Mouse (Mus musculus) liver, embryonic 15.5 days (tissue): Measurements from ENCODE around the gene Ttc28. TPM values are rescaled to one million over a fixed set of nuclear protein-coding genes. Genes with fewer than 3 reads are reported as not detected.

Experiments used
- ATAC-seq: fragments of 200-750 bp; cut with Nextera tagmentation; 2 replicates; pipeline ENCODE4 v1.8.0; 2017; ENCODE audit warnings: moderate number of reproducible peaks, mild to moderate bottlenecking, moderate library complexity; ENCODE audit not compliant: insufficient read depth
- H3K27ac ChIP-seq: fragments of 300-500 bp; sonication (generic); replicated peaks from 2 replicates; pipeline ENCODE4 v1.5.1; 2015; ENCODE audit warnings: mild to moderate bottlenecking, inconsistent platforms
- H3K27me3 ChIP-seq: fragments of 300-500 bp; sonication (generic); 2 replicates; pipeline ENCODE4 v1.6.1; 2015; ENCODE audit warnings: mild to moderate bottlenecking, inconsistent platforms
- H3K36me3 ChIP-seq: fragments of 300-500 bp; sonication (generic); replicated peaks from 2 replicates; pipeline ENCODE4 v1.6.1; 2015; ENCODE audit warnings: moderate library complexity, mild to moderate bottlenecking, inconsistent platforms
- H3K4me1 ChIP-seq: fragments of 300-500 bp; sonication (generic); replicated peaks from 2 replicates; pipeline ENCODE4 v1.6.1; 2015; ENCODE audit warnings: inconsistent platforms
- H3K4me2 ChIP-seq: fragments of 300-500 bp; sonication (generic); 2 replicates; pipeline ENCODE4 v1.6.1; 2015; ENCODE audit warnings: moderate library complexity, mild to moderate bottlenecking, inconsistent platforms
- H3K4me3 ChIP-seq: fragments of 300-500 bp; sonication (generic); replicated peaks from 2 replicates; pipeline ENCODE4 v1.5.1; 2015; ENCODE audit warnings: mild to moderate bottlenecking, inconsistent platforms
- H3K9ac ChIP-seq: fragments of 300-500 bp; sonication (generic); 2 replicates; pipeline ENCODE4 v1.6.1; 2015; ENCODE audit warnings: moderate library complexity, mild to moderate bottlenecking, inconsistent platforms
- H3K9me3 ChIP-seq: fragments of 300-500 bp; sonication (generic); replicated peaks from 2 replicates; pipeline ENCODE4 v1.6.1; 2016; ENCODE audit warnings: inconsistent platforms
- WGBS: fragments of 180-500 bp; shearing (Covaris S2); methylation state at CpG from one replicate; pipeline ENCODE4 v1.1.7; 2015; ENCODE audit warnings: mixed read lengths; ENCODE audit not compliant: insufficient replicate concordance; 5-methylcytosine and 5-hydroxymethylcytosine counted together
- polyA plus RNA-seq: library from polyadenylated mRNA; unstranded; fragments of >200 nt; fragmentation: Nextera tagmentation; extraction: Ambion mirVana; gene quantifications from 2 replicates; pipeline ENCODE4 v1.2.1, GENCODE M21; 2015

Gene Ttc28
- polyA plus RNA-seq, 1 experiment from 2014 or later = 1.5 TPM

DNA sequence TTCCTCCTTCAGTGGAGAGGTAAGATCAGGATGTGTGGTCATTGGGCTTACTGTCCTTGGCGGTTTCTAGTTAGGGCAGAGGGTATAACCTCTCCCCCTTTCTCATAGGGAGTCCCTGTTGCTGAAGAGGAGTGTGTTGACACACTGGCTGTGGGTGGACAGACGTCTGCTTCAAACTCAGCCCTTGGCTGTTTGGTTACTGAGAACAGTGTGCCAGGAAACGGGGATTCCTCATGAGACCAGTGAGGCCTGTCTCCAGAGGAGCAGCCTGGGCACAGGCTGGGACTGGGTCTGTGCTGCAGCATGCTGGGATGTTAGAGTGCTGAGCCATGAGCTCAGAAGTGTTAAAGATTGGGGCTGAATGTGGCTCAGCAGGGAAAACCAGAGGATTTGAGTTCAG lies 350.1 kb downstream of the Ttc28 start:
- whole genome bisulfite sequencing = 38% methylated on average over 3 of the region's 3 CpGs
- Histone ChIP-seq H3K36me3 (no peaks in the 10 kb centered on the region), H3K4me2 (no peak overlapping the region), H3K9me3 (no peaks in the 10 kb centered on the region), H3K27me3 (no peaks in the 10 kb centered on the region), H3K4me1 (no peaks in the 10 kb centered on the region; the same call in 1 of the 2 replicates), H3K9ac (no peak overlapping the region), H3K4me3 (no peak overlapping the region), H3K27ac (no peak overlapping the region)
- ATAC-seq = no peak

DNA sequence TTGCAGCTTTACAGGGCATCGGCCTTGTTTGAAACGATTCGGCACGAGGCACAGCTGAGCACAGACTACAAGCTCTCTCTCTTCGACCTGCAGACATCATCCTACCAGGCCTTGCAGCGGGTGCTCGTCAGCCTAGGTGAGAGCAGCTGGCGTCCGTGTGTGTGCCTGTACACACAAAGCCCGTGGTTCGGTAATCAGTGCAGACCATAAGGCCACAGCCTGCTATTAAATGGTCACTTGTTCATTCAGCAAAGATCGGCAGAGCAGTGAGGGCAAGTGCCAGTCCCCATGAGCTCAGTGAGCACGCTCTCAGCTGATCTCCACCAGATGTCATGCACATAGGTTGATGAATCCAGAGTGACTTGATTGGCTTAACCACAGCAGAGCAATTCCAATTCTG lies 351.4 kb downstream of the Ttc28 start:
- Histone ChIP-seq H3K36me3 (no peaks in the 10 kb centered on the region), H3K4me2 (no peak overlapping the region), H3K27ac (no peak overlapping the region), H3K4me3 (no peak overlapping the region), H3K27me3 (no peaks in the 10 kb centered on the region), H3K4me1 (no peaks in the 10 kb centered on the region; the same call in 1 of the 2 replicates), H3K9ac (no peak overlapping the region), H3K9me3 (no peaks in the 10 kb centered on the region)
- 72% methylated on average over 13 of the region's 13 CpGs for WGBS
- ATAC-seq = no peak

GRCm38 (mm10) chr5:111231769-111232168 lies 352.2 kb downstream of the Ttc28 start:
- Histone ChIP-seq H3K36me3 (no peaks in the 10 kb centered on the region), H3K27ac (no peak overlapping the region), H3K4me3 (no peak overlapping the region), H3K4me1 (no peaks in the 10 kb centered on the region; the same call in 1 of the 2 replicates), H3K4me2 (no peak overlapping the region), H3K9me3 (no peaks in the 10 kb centered on the region), H3K9ac (no peak overlapping the region), H3K27me3 (no peaks in the 10 kb centered on the region)
- WGBS = 70% methylated on average over 1 of the region's 1 CpGs
- ATAC-seq = no peak

- Histone ChIP-seq H3K27ac (no peak overlapping the region), H3K36me3 (no peaks in the 10 kb centered on the region), H3K9ac (no peak overlapping the region), H3K4me3 (no peak overlapping the region), H3K9me3 (no peaks in the 10 kb centered on the region), H3K4me1 (no peaks in the 10 kb centered on the region; the same call in 1 of the 2 replicates), H3K4me2 (no peak overlapping the region), H3K27me3 (no peaks in the 10 kb centered on the region)
- WGBS = 63% methylated on average over 24 of the region's 24 CpGs
- no peak for ATAC-seq
These were observed 353.6 kb downstream of the Ttc28 start for GRCm38 (mm10) chr5:111233022-111233709.

DNA sequence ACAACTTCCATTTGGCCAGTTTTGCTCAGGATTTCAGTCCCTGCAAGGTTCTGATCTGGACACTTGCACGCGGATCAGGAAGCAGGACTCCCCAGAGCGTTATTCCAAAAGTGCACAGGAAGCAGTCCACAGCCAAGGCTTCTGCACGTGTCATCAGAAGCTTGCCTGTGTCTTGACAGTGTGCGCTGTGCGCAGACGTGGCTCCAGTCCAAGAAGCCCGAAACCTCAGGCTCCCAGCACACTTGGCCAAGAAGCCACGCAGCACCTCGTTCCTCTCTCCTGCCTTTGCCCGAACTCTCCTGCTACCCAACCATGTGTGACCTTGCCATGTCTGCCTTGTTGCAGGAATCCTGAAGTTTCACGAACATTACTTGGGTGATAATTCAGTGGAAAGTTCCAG lies 355.5 kb downstream of the Ttc28 start:
- WGBS = 72% methylated on average over 12 of the region's 12 CpGs
- Histone ChIP-seq H3K9ac (no peak overlapping the region), H3K36me3 (no peaks in the 10 kb centered on the region), H3K9me3 (no peaks in the 10 kb centered on the region), H3K27ac (no peak overlapping the region), H3K27me3 (no peaks in the 10 kb centered on the region), H3K4me2 (no peak overlapping the region), H3K4me1 (no peaks in the 10 kb centered on the region; the same call in 1 of the 2 replicates), H3K4me3 (no peak overlapping the region)
- ATAC-seq = no peak

DNA sequence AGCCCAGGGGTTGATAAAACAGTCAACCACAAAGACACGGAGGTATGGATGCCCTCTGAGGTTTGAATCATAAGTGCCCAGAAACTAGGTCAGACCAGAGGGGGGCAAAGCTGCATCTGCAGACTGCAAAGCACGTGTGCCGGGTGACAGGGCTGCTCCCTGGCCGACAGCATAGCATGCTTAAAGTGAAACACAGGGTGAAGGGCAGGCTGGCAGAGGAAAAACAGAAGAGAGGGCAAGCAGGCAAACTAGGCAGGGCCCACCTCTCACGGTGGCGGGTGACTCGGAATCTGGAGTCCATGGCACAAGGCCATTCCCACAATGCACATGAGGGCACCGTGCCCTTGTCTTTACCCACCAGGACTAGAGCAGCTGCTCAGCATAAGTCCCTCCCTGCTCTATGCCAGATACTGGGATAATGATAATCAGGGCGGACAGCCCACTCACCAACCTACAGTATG lies 357.6 kb downstream of the Ttc28 start:
- Histone ChIP-seq H3K9me3 (no peaks in the 10 kb centered on the region), H3K27ac (no peak overlapping the region), H3K9ac (no peak overlapping the region), H3K4me1 (no peaks in the 10 kb centered on the region; the same call in 1 of the 2 replicates), H3K4me2 (no peak overlapping the region), H3K27me3 (no peaks in the 10 kb centered on the region), H3K4me3 (no peak overlapping the region), H3K36me3 (no peaks in the 10 kb centered on the region)
- 60% methylated on average over 9 of the region's 9 CpGs for WGBS
- no peak for ATAC-seq

- peak; percentile 75 for ATAC-seq
- Histone ChIP-seq H3K4me3 (no peak overlapping the region), H3K9me3 (no peaks in the 10 kb centered on the region), H3K27me3 (no peaks in the 10 kb centered on the region), H3K4me1 (no peaks in the 10 kb centered on the region; the same call in 1 of the 2 replicates), H3K4me2 (no peak overlapping the region), H3K27ac (no peak overlapping the region), H3K9ac (no peak overlapping the region), H3K36me3 (no peaks in the 10 kb centered on the region)
- WGBS = 23% methylated on average over 7 of the region's 7 CpGs
These were observed 359.6 kb downstream of the Ttc28 start for GRCm38 (mm10) chr5:111239223-111239622.

GRCm38 (mm10) chr5:111243447-111244040 lies 363.9 kb downstream of the Ttc28 start:
- Histone ChIP-seq H3K27ac (no peak overlapping the region), H3K9ac (no peak overlapping the region), H3K27me3 (no peaks in the 10 kb centered on the region), H3K36me3 (no peaks in the 10 kb centered on the region), H3K4me2 (no peak overlapping the region), H3K4me3 (no peak overlapping the region), H3K4me1 (peaks cover 5% of the 10 kb centered on the region; the same call in 1 of the 2 replicates), H3K9me3 (no peaks in the 10 kb centered on the region)
- ATAC-seq = no peak
- 56% methylated on average over 14 of the region's 14 CpGs for WGBS

DNA sequence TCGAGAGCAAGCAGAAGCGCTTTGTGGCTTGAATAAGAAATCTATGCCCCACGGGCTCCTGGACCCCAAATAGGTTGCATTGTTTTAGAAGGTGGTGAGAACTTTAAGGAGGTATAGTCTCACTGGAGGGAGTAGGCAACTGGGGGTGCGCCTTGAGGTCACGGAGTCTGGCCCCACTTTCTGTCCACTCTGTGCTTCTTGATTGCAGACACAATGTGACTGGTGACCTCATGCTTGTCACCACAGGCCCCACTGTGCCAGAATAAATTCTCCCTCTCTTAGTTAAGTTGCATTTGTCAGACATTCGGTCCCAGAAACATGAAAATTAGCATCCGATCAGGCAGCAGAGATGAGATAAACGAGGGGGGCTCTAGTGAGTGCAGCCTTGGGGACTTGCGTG lies 364.5 kb downstream of the Ttc28 start:
- ATAC-seq = no peak
- Histone ChIP-seq H3K4me3 (no peak overlapping the region), H3K36me3 (no peaks in the 10 kb centered on the region), H3K4me1 (peaks cover 5% of the 10 kb centered on the region; the same call in 1 of the 2 replicates), H3K9me3 (no peaks in the 10 kb centered on the region), H3K9ac (no peak overlapping the region), H3K4me2 (no peak overlapping the region), H3K27me3 (no peaks in the 10 kb centered on the region), H3K27ac (no peak overlapping the region)
- WGBS = 65% methylated on average over 9 of the region's 9 CpGs

DNA sequence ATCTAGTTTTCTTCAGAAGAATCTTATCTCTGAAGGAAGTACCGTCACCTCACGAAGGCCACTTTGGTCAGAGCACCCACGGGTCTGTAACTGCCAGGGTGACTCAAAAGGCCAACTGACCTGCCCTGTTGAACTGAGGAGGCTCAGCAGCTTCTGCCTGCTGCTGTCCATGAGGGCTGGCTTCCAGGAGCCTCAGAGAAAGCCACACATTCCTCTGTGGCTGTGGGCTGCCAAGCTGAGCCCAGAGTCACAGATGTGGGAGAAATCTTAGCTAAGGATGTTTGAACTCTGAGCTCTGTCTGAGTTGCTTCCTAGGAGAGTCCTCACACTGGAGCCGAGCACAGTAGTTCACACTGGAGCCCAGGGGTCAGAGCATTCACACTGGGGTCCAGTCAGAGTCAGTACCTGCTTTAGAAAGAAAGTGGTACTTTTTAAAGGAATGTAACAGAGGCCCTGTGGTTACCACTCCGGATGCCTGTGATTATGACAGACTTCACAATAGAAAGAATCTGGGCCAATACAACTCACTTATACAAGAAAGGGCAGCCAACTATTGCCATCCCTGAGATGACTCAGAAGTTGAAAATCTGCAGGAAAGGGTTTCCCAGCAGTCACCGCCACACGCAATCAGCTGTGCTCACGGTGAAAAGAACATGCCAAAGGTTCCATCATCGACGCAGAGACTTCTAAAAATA lies 368.1 kb downstream of the Ttc28 start:
- H3K4me2 ChIP-seq = no peak overlapping the region
- WGBS = 54% methylated on average over 10 of the region's 10 CpGs
- ATAC-seq = no peak
- no peak overlapping the region for H3K4me3 ChIP-seq
- no peak overlapping the region for H3K9ac ChIP-seq
- H3K27ac ChIP-seq = no peak overlapping the region
- no peaks in the 10 kb centered on the region for H3K36me3 ChIP-seq
- peaks cover 5% of the 10 kb centered on the region; the same call in 1 of the 2 replicates for H3K4me1 ChIP-seq
- no peaks in the 10 kb centered on the region for H3K9me3 ChIP-seq
- no peaks in the 10 kb centered on the region for H3K27me3 ChIP-seq

DNA sequence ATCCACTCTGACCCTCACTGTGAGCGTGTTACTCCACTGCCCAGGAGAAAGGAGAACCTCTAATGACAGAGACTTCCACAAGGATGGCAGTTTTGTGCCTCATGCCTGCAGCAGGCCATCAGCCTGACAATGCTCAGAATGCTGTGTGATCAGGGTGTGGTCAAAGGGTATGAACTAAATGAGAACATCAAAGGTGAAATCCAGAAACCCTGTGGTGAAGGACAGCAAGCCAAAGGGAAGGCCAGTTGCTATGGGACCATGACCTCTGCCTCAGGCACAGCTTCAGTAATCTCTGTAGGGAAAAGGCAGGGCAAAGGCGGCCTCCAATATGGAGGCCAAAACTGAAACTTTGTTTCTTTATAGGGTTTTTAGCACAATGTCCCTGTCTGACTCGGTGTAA lies 372.5 kb downstream of the Ttc28 start:
- Histone ChIP-seq H3K9ac (no peak overlapping the region), H3K27me3 (no peaks in the 10 kb centered on the region), H3K36me3 (no peaks in the 10 kb centered on the region), H3K27ac (no peak overlapping the region), H3K4me1 (no peaks in the 10 kb centered on the region), H3K9me3 (no peaks in the 10 kb centered on the region), H3K4me3 (no peak overlapping the region), H3K4me2 (no peak overlapping the region)
- no peak for ATAC-seq
- 62% methylated on average over 3 of the region's 3 CpGs for WGBS
